Mouse (Mus musculus) myocyte (in vitro differentiated cells): ENCODE data around the gene Ercc4. TPM values are rescaled to one million over a fixed set of nuclear protein-coding genes. Genes with fewer than 3 reads are reported as not detected.

Experiments used
- H3K27me3 ChIP-seq: one replicate; pipeline ENCODE4 v1.6.1; 2011; ENCODE audit not compliant: control insufficient read depth, insufficient read depth, insufficient read length
- H3K36me3 ChIP-seq: one replicate; pipeline ENCODE4 v1.6.1; 2011; ENCODE audit not compliant: control insufficient read depth, insufficient read depth
- H3K4me2 ChIP-seq: one replicate; pipeline ENCODE4 v1.6.1; 2011; ENCODE audit warnings: low read depth, control low read depth
- H3K4me3 ChIP-seq: one replicate; pipeline ENCODE4 v1.5.1; 2011; ENCODE audit warnings: mild to moderate bottlenecking, control low read depth, moderate library complexity
- H3K79me2 ChIP-seq: one replicate; pipeline ENCODE4 v1.6.1; 2011; ENCODE audit not compliant: control insufficient read depth, insufficient read depth
- H3ac ChIP-seq: one replicate; pipeline ENCODE4 v1.6.1; 2011; ENCODE audit not compliant: control insufficient read depth, insufficient read length
- CEBPB ChIP-seq: IDR thresholded peaks from 2 replicates; pipeline ENCODE4 v1.6.1; 2011; ENCODE audit warnings: mild to moderate bottlenecking, moderate library complexity; ENCODE audit not compliant: poor library complexity, insufficient read depth, severe bottlenecking
- E2F4 ChIP-seq: IDR thresholded peaks from one replicate; pipeline ENCODE4 v1.6.1; 2011; ENCODE audit warnings: mild to moderate bottlenecking, control low read depth, moderate library complexity; ENCODE audit not compliant: insufficient read depth
- MAX ChIP-seq: IDR thresholded peaks from one replicate; pipeline ENCODE4 v1.6.1; 2011; ENCODE audit warnings: low read depth, mild to moderate bottlenecking, control low read depth
- MYOD1 ChIP-seq, 3 experiments: IDR thresholded peaks; one replicate each; pipeline ENCODE4 v1.6.1; 2011; ENCODE audit warnings: control low read depth in 2 of 3, low read depth in 2 of 3, mild to moderate bottlenecking in 2 of 3, moderate library complexity in 1 of 3; ENCODE audit not compliant: insufficient read length in 2 of 3, control insufficient read depth in 1 of 3
- MYOG ChIP-seq, 3 experiments: IDR thresholded peaks; one replicate each; pipeline ENCODE4 v1.6.1; 2011; ENCODE audit warnings: control low read depth in 2 of 3, low read depth in 2 of 3, mild to moderate bottlenecking in 2 of 3; ENCODE audit not compliant: insufficient read length in 2 of 3, control insufficient read depth in 1 of 3, insufficient read depth in 1 of 3
- POLR2A ChIP-seq: IDR thresholded peaks from one replicate; pipeline ENCODE4 v1.6.1; 2011; ENCODE audit warnings: low read depth, mild to moderate bottlenecking, control low read depth, moderate library complexity; ENCODE audit not compliant: insufficient read length
- POLR2AphosphoS2 ChIP-seq: IDR thresholded peaks from one replicate; pipeline ENCODE4 v1.6.1; 2011; ENCODE audit warnings: low read depth, control low read depth; ENCODE audit not compliant: insufficient read length
- REST ChIP-seq: IDR thresholded peaks from one replicate; pipeline ENCODE4 v1.6.1; 2011; ENCODE audit warnings: mild to moderate bottlenecking, control low read depth, moderate library complexity; ENCODE audit not compliant: insufficient read depth, insufficient read length
- SRF ChIP-seq: IDR thresholded peaks from one replicate; pipeline ENCODE4 v1.6.1; 2011; ENCODE audit warnings: low read depth; ENCODE audit not compliant: control insufficient read depth, insufficient read length
- TCF12 ChIP-seq: IDR thresholded peaks from one replicate; pipeline ENCODE4 v1.6.1; 2011; ENCODE audit warnings: mild to moderate bottlenecking, control low read depth; ENCODE audit not compliant: poor library complexity, insufficient read depth, severe bottlenecking
- TCF3 ChIP-seq: IDR thresholded peaks from one replicate; pipeline ENCODE4 v1.6.1; 2011; ENCODE audit warnings: low read depth, control low read depth; ENCODE audit not compliant: insufficient read length
- USF1 ChIP-seq: IDR thresholded peaks from one replicate; pipeline ENCODE4 v1.6.1; 2011; ENCODE audit warnings: low read depth, mild to moderate bottlenecking, control low read depth, moderate library complexity
- polyA plus RNA-seq: library from polyadenylated mRNA; unstranded; fragments of >200 nt; fragmentation: generic; extraction: Trizol; gene quantifications from one replicate; pipeline ENCODE4 v1.2.1, GENCODE M21; 2012; ENCODE audit warnings: missing spikeins

The Ercc4 gene
- polyA plus RNA-seq, 1 experiment = 6.1 TPM

- H3K36me3 ChIP-seq = no peaks in the 10 kb centered on the region
- H3K4me3 ChIP-seq = peak overlapping the region; percentile 3
- peak overlapping the region; percentile 79 for H3K4me2 ChIP-seq
- H3K27me3 ChIP-seq = no peaks in the 10 kb centered on the region
- H3ac ChIP-seq = no peak overlapping the region
- TF ChIP-seq CEBPB = 0 out of 2 replicates have a peak, but pooled peaks have one; percentile 55
- no peak for TF ChIP-seq POLR2AphosphoS2
- TF ChIP-seq MYOD1 (IDR thresholded peaks at IDR 0.05; ENCODE audit: control insufficient read depth in 1 of 3, insufficient read length in 2 of 3, low read depth in 2 of 3) = peak in 1 of 3 experiments; percentile 27
- no peak for TF ChIP-seq TCF12
- H3K79me2 ChIP-seq = no peaks in the 10 kb centered on the region
These were observed 50.6 kb downstream of the Ercc4 start for GRCm38 (mm10) chr16:13159927-13160644.

GRCm38 (mm10) chr16:13161516-13161915, 52.0 kb downstream of the Ercc4 start:
- Histone ChIP-seq H3ac (no peak overlapping the region), H3K36me3 (no peaks in the 10 kb centered on the region), H3K4me2 (no peak overlapping the region), H3K27me3 (no peaks in the 10 kb centered on the region), H3K4me3 (no peak overlapping the region), H3K79me2 (no peaks in the 10 kb centered on the region)
- no peak for TF ChIP-seq REST
- TF ChIP-seq USF1 = no peak
- no peak for TF ChIP-seq E2F4
- no peak for TF ChIP-seq CEBPB
- no peak for TF ChIP-seq TCF3
- TF ChIP-seq MYOG (IDR thresholded peaks at IDR 0.05; ENCODE audit: control insufficient read depth in 1 of 3, insufficient read depth in 1 of 3, insufficient read length in 2 of 3, low read depth in 2 of 3) = no peak
- no peak for TF ChIP-seq SRF
- TF ChIP-seq TCF12 = no peak
- TF ChIP-seq POLR2AphosphoS2 = no peak
- no peak for TF ChIP-seq POLR2A
- no peak for TF ChIP-seq MYOD1 (IDR thresholded peaks at IDR 0.05; ENCODE audit: control insufficient read depth in 1 of 3, insufficient read length in 2 of 3, low read depth in 2 of 3)
- no peak for TF ChIP-seq MAX

DNA sequence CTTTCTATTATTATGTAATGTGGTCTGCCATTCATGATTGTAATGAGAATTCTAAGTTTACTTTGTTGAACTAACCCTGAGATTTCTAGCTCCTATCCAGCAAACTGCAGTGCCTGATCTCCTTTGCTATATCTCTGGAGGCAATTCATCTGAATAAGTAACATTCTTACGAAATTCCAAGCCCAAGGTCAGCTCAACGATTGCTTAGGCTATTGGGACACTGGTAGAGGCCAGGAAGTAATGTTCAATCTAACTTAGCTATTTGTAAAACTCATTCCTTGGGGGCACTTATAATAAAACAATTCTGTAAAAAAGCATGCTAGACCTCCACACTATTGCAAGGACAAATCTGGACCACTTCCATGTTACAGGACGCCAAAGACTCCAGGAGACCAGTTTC, 58.2 kb downstream of the Ercc4 start:
- no peaks in the 10 kb centered on the region for H3K27me3 ChIP-seq
- TF ChIP-seq TCF12 = no peak
- TF ChIP-seq CEBPB = no peak
- H3K36me3 ChIP-seq = no peaks in the 10 kb centered on the region
- no peak overlapping the region for H3K4me3 ChIP-seq
- H3K4me2 ChIP-seq = no peak overlapping the region
- no peak overlapping the region for H3ac ChIP-seq
- H3K79me2 ChIP-seq = no peaks in the 10 kb centered on the region

DNA sequence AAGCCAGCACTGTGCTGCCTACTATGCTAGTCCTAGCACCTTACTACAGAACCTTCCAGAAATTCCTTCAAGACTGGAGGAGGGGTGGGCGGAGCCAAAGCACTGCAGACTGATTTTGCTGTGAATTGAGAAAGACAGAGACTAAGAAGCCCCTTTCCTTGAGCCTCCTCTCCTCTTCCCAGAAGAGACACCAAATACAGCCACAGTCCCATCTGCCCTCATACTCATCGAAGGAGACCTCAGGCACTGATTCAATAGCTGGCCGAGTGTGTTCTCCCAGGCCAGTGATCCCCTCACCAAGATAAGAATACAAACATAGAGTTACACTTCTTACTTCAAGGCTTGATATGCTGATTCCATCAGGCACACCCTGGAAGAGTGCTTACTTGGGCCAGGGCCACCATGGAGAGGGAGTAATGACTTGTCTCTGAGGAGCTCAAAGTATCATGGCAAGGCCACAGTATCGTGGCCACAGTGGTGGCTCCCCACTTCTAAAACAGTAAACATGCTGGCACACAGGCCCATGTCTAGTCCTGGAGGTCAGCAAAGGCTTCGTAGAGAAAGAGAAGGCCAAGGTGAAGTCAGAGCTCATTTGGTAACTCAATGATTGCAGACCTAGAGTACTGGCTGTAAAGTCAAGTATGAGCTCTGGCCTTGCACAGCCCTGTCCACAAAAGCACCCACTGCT, 63.7 kb downstream of the Ercc4 start:
- Histone ChIP-seq H3ac (no peak overlapping the region), H3K27me3 (no peaks in the 10 kb centered on the region), H3K36me3 (no peaks in the 10 kb centered on the region), H3K4me3 (no peak overlapping the region), H3K4me2 (no peak overlapping the region), H3K79me2 (no peaks in the 10 kb centered on the region)
- no peak for TF ChIP-seq REST

- TF ChIP-seq TCF12 (no peak), POLR2AphosphoS2 (no peak), TCF3 (no peak), REST (no peak), MYOD1 (IDR thresholded peaks at IDR 0.05; ENCODE audit: control insufficient read depth in 1 of 3, insufficient read length in 2 of 3, low read depth in 2 of 3) (no peak), E2F4 (no peak), MAX (no peak)
- Histone ChIP-seq H3ac (no peak overlapping the region), H3K79me2 (no peaks in the 10 kb centered on the region), H3K4me3 (no peak overlapping the region), H3K36me3 (no peaks in the 10 kb centered on the region), H3K27me3 (no peaks in the 10 kb centered on the region), H3K4me2 (no peak overlapping the region)
These were observed 73.0 kb downstream of the Ercc4 start for GRCm38 (mm10) chr16:13182526-13182925.
